Mouse (Mus musculus) cerebellum, adult 9-10 months (tissue): ENCODE data around the gene Fads6.

Source experiments
- DNase-seq: peaks from one replicate; pipeline ENCODE4 v3.0.0; 2022

Gene Fads6

DNA sequence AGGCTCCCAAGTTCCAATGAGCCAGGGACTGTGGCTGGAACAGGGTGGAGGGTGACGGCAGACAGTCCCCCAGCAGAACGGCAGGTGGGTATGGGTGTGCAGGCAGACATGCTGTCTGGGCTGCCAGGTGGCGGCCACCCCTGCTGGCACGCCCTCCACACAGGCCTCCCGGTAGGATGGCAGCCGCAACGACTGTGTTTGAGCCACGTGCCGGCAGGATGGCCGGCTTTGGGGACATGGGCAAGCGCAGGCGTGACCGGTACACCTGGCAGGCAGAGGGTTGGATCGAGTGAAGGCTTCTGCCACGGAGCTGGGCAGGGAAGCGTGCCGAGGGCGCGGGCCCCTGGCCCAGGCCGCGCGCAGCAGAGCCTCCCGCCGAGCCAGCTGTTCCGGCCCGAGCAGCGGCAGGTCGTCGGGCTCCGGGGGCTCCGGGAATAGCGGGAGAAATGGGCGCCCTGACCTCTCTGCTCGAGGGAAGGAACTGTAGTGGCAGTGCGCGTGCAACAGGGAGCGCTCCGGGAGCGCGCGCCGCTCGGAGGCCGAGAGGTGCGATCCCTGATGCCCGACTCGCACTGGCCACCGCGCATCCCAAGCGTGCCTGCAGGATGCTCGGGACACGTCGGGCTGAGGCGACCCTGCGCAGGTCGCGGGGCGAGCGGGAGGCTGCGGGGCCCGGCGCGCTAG lies 47.6 kb downstream of the Fads6 start:
- no peak for DNase-seq

DNA sequence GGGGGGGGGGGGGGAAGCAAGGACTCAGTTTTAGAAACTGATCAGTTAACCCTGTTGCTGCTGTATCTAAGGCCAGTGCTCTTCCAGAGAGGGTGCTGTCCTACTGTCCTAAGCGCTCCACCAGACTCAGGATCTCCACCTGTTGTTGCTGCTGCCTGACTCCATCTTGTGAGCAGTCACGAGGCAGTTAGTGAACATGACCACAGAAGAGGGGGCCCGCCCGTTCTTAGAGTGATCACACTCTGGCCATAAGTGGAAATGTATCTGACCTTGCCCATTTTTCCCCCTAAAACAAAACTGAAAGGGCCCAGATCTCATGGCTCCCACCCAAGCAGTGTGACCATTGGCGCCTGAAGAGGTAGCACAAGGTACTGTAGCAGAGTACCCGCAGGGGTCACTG lies 49.5 kb downstream of the Fads6 start:
- DNase-seq = no peak

DNA sequence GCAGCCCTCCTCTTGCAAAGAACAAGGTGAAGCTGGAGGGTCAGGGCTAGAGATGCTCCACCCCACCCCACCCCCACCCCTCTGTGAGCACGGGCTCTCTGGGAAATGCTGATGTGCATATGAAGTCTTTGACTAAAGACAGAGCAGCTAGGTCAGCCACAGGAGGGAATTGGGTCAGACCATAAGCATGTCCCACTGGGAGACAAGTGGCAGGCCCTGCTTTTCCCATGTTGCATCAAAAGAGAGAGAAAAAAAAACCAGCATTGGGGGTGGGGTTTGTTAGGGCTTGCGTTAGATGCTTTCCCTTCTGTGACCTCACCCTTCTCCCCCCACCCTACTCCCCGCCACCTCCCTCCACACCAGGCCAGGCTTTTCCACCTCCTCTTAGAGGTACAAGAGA lies 50.2 kb downstream of the Fads6 start:
- no peak for DNase-seq

DNA sequence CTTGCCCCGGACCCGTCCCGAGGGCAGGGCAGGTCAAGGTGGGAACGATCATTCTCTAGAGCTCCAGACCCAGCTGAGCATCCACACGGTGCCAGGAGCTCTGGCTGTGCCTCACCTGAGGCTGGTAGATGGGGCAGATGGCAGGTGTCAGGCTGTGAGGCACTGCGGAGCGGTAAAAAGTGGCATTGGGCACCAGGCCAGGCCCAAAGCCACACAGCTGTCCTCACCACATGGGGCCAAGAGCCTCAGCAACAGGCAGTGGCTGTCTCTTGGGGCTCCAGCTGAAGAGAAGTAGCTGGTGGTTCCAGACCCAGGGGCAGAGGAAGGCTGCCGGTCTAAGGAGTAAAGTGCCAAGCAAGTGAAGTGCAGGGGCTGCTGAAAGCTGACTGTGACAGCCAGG lies 51.1 kb downstream of the Fads6 start:
- DNase-seq = peak; percentile 80

DNA sequence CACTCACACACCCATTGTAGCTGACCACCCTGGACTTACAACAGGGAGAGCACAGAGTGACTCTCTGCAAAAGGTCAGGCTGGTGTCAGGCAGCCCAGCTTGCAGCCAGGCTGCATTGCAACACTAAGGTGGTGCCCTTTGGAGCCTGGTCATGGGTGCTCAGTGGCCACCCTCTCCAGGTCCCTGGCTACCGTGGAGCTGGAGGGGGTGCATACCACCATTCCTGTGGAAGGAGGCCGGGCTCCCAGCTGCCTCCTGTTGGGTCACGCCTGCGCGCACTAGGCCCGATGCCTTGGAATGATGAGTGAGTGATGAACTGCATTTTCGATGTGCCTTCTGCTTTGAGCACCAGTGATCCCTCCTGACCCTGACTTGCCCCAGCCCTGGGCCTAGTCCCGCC lies 52.6 kb downstream of the Fads6 start:
- no peak for DNase-seq

DNA sequence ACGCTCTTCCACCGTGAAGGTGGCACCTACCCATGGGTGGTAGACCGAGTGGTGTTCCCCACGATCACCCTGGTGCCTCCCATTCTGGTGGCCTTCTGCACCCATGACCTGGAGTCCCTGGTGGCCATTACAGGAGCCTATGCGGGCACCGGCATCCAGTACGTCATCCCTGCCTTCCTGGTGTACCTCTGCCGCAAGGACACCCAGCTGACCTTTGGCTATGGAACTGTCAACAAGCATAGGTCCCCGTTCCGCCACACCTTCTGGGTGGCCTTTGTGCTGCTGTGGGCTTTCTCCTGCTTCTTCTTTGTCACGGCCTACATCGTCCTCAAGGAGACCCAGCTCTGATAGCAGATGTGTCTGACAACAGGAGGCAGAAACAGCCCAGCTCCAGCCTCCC lies 53.7 kb downstream of the Fads6 start:
- no peak for DNase-seq

DNA sequence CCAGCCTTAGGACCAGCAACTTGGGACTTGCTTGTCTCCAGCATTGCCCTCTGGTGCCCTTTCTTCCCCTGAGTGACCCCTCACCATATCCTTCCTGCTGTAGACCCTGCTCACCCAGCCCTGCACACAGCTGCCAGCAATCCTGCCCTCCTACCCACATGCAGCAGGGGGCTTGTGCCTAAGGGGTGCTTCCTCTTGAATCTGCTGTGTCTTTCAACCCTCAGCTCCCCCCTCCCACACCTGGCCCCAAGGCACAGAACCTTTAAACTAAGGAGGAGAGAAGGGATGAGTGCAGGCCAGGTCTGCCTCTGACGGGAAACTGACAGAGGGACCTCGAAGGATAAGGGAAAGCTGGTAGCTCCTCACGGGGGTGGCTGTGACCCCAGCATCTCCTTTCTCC lies 54.7 kb downstream of the Fads6 start:
- DNase-seq = no peak

DNA sequence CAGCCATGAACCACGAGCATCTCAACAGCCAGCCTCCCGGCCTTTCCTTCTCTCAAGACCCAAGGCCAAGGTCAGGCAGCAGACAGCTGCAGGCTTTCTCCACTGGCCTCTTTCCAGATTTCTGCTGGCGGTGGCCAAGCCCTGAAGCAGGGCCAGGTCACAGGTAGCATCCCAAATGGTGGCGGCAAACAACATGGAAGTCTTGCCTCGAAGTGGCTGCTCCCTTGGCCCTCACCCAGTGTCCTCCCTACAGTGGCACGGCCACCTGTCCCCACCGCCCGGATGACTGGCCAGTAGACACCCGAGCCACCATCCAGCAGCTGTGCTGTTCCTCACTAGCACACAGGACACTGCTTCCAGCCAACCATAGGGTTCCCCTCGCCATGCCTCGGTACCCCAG lies 56.1 kb downstream of the Fads6 start:
- DNase-seq = no peak

DNA sequence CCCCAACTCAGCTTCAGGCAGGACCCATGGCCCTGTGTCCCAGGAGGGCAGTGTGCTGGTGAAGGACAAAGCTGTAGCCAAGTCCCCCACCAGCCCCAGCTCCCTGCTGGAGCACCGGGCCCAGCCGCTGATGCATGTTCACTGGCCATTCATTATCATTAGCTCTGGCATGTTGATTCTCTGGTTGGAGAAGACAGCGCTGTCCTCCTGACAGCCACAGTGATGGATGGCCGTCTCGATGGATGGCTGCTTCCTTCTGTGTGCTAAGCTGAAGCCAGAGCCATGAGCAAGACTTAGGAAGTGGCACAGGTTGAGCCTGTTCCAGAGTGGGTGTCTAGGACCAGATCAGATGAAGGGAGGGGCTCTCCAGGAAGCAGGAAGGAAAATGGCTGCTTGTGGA lies 60.9 kb downstream of the Fads6 start:
- DNase-seq = no peak

DNA sequence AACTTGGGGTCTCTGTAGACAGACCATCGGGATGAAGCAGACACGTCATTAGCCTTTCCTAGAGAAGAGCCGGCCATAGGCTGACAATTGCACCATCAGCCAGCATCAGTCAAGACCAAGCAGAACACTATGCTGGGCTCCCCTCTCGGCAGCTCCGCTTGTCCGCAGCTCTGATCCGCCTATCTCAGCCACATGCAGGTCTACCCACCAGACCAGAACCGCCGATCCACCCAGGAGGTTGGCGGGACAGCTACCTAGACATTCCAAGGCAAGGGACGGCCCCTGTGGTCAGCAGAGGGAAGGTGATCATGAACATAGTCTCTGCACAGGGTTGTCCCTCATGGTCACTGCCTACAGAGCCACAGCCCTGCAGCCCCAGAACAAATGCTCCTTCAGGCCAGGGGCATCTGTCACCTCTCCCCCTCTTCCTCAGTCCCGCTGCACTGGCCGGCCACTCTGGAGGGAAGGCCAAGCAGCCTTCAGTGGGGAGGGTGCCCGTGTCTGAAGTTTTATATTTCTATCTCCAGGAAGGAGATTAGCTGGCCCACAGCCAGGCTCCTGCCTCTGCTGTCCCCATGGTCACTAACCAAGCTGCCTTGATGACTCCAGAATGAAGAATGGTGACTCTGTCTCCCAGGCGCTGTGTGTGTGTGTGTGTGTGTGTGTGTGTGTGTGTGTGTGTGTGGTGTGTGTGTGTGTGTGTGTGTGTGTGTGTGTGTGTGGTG lies 63.0 kb downstream of the Fads6 start:
- no peak for DNase-seq

DNA sequence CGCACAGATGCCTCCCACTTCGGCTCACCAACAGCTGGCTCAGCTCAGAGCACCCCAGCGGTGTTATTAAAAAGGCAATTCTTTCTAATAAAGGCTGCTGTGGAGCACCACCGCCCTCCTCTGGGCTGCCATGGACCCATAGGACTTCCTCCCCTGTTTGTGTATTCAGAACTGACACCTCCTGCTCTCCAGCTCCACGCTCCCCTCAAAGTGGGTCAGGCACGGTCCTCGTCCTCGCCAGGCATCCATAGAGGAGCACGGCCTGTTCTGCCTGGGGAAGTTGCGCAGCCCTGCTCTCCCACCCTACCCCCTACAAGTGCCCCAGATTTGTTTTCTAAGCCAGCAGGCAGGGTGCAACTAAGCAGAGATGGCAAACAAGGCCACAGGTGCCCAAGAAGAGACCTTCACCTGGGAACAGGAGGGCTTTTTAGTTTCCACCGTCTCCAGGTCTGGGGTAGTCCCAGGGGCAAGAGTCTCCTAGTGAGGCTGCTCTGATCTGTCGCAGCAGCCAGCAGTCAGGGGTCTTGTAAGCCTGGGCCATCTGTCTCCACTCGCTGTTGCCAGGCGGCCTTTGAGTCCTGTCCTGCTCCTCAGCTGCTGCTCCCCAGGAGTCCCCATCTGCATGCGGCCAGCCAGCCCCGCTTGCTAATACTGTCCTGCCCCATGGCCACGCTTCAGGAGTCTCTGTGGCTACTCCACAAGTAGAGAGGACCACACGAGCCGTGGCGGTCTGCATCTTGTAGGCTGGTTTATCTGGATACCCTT lies 63.8 kb downstream of the Fads6 start:
- no peak for DNase-seq

DNA sequence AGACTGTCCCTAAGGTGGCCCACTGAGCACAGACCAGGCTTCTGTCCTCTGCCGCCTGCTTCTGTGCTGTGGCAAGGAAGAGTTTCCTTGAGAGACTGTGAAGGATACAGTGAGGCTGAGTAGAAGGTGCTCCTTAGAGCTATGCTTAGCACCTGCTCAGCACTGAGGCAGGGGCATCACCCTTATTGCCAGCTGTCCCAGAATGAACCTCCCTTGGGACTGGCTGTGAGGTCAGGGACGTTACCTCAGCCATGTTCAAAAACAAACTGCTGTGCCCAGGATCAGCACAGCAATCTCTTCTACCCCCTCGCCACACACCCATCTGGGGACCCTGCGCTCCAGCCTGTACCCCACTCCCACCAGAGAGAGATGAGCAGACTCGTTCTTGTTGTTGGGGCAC lies 64.6 kb downstream of the Fads6 start:
- DNase-seq = no peak

DNA sequence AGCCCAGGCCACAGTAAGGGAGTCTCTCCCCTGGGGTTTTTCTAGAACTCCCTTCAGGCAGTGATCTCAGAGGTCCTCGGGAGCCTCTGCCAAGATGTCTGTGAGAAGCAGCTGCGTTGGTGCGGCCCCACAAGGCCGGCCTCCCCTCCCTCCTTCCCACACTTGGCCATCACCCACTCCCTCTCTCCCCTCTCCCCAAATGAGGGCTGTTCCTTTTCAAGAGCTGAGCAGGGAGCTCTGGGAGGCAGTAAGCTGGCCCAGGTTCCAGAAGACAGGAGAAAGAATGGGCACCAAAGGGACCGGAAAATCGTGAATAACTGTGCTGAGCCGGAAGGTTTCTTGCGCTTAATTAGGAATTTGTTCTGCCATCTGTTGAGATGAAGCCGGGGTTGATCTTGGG lies 65.5 kb downstream of the Fads6 start:
- no peak for DNase-seq

DNA sequence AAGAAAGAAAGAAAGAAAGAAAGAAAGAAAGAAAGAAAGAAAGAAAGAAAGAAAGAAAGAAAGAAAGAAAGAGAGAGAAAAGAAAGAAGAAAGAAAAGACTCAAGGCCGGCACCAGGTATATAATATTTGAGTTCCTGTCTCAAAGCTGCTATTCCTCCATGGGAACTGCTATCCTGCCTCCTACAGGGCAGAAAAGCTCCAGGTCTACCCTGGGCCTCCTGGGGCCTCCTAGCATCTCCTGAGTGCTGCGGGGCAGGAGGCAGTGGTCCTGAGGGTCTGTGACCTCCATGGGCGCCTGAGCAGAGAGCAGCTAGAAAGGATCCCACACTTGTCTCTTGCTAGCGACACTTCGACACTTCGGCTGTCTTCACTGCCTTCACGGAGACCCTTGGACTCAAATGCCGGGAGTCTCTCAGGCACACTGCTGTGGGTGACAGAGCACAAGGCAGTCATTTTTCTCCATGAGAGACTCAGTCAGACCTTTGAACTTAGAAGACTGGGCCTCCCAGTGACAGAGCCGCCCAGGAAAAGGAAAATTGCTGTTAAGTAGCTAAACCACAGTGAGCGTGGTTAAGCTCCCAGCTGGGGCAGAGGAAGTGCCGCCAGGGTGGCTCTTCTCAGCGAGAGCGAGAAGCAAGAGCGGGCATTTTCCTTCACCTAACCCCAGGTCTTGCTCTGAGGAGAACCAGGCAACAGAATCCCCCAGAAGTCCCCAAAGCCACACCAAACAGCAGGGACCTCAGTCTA lies 66.1 kb downstream of the Fads6 start:
- DNase-seq = no peak
